In the genomic region with DNA sequence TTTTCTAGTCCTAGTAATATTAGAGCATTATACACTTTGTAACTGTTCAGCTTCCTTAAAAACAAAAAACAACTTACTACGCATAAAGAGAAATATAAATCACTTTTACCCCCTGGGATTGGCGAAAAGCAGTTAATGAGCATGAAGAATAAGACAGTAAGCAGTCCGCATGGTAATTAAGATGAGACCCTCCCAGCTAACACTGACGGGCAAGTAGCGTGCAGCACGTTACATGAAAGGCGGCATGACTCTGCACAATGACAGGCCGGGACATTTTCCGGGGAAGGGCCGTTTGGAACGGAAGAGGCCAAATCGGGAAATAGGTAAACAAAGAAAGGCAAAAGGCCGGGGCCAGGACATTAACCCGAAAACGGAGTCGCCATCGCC, we compare ENCODE assay signal across 7 mouse cellular contexts. TPM values are rescaled to one million over a fixed set of nuclear protein-coding genes. Genes with fewer than 3 reads are reported as not detected.
DNase-seq lines count a peak whose midpoint lies in the region; ATAC-seq and TF ChIP-seq lines count a peak whose summit lies in the region.

No protein-coding gene starts in this region.

- H3K4me3 ChIP-seq in C2C12 (ENCODE audit: insufficient read depth, poor library complexity, severe bottlenecking) = peak overlapping the region; percentile 42
- H3K4me3 ChIP-seq in embryonic facial prominence, embryonic 11.5 days (ENCODE audit: low read depth, low read length) = peak overlapping the region; percentile 49
- peak overlapping the region; percentile 71 for H3K4me3 ChIP-seq in hindbrain, postnatal 0 days (ENCODE audit: low read length)
- H3K4me3 ChIP-seq in olfactory bulb, adult 2 months (ENCODE audit: insufficient read depth, low read depth, low read length) = peak overlapping the region; percentile 62

- DNase-seq in 3T3-L1 (ENCODE audit: low read depth, low spot score) = peak; percentile 86
- DNase-seq in embryonic facial prominence, embryonic 11.5 days (ENCODE audit: low spot score) = peak; percentile 91
- DNase-seq in hindbrain, postnatal 0 days (ENCODE audit: low spot score) = peak; percentile 93
- DNase-seq in lung, adult 18-20 months = peak; percentile 92 to 95
- no peak for DNase-seq in natural killer cell, adult 2 months (ENCODE audit: low spot score in 2 of 2)

- peak overlapping the region; percentile 94 for H3K27ac ChIP-seq in embryonic facial prominence, embryonic 11.5 days (replicated peaks; ENCODE audit: low read depth, low read length)
- H3K27ac ChIP-seq in hindbrain, postnatal 0 days = peak overlapping the region; percentile 100
- H3K27ac ChIP-seq in olfactory bulb, adult 2 months (ENCODE audit: insufficient read depth, low read depth, low read length) = peak overlapping the region; percentile 98

- no peak for TF ChIP-seq CTCF in C2C12 (IDR thresholded peaks at IDR 0.05; ENCODE audit: control insufficient read depth, insufficient read depth, insufficient read length)
- no peak for TF ChIP-seq CTCF in hindbrain, postnatal 0 days (IDR thresholded peaks at IDR 0.05; ENCODE audit: low read depth)
- no peak for TF ChIP-seq CTCF in olfactory bulb, adult 2 months (IDR thresholded peaks at IDR 0.05; ENCODE audit: insufficient read depth, low read depth, low read length)

- peak; percentile 75 for ATAC-seq in embryonic facial prominence, embryonic 11.5 days (replicated peaks; ENCODE audit: insufficient number of reproducible peaks, low FRiP score, low TSS enrichment, low read depth)
- ATAC-seq in hindbrain, postnatal 0 days = peak; percentile 86

- peak overlapping the region; percentile 44 for H3K4me2 ChIP-seq in embryonic facial prominence, embryonic 11.5 days (ENCODE audit: low read depth, low read length)
- peak overlapping the region; percentile 69 for H3K4me2 ChIP-seq in hindbrain, postnatal 0 days (ENCODE audit: low read depth, low read length)

- peak overlapping the region; percentile 89 for H3ac ChIP-seq in C2C12 (ENCODE audit: control insufficient read depth, insufficient read length, low read depth)

- H3K27me3 ChIP-seq in C2C12 (ENCODE audit: control insufficient read depth, insufficient read depth, insufficient read length) = no peaks in the 10 kb centered on the region
- no peaks in the 10 kb centered on the region for H3K27me3 ChIP-seq in embryonic facial prominence, embryonic 11.5 days (ENCODE audit: control insufficient read depth, insufficient read depth, low read length)
- H3K27me3 ChIP-seq in hindbrain, postnatal 0 days (ENCODE audit: insufficient read depth, low read length) = no peaks in the 10 kb centered on the region

- peaks cover 7% of the 10 kb centered on the region for H3K79me3 ChIP-seq in C2C12 (ENCODE audit: low read depth)

- peak overlapping the region; percentile 91 for H3K9ac ChIP-seq in embryonic facial prominence, embryonic 11.5 days (replicated peaks; ENCODE audit: low read length)
- H3K9ac ChIP-seq in hindbrain, postnatal 0 days (replicated peaks; ENCODE audit: low read length) = peak overlapping the region; percentile 90

- under 1% methylated on average over 17 of the region's 17 CpGs for WGBS in embryonic facial prominence, embryonic 11.5 days
- WGBS in hindbrain, postnatal 0 days = under 1% methylated on average over 17 of the region's 17 CpGs
- WGBS in olfactory bulb, adult 2 months = under 1% methylated on average over 17 of the region's 17 CpGs

- no peaks in the 10 kb centered on the region for H3K4me1 ChIP-seq in embryonic facial prominence, embryonic 11.5 days (ENCODE audit: control insufficient read depth, insufficient read depth, low read length)
- H3K4me1 ChIP-seq in hindbrain, postnatal 0 days (ENCODE audit: insufficient read depth, low read length) = peaks cover 4% of the 10 kb centered on the region; the same call in 1 of the 2 replicates
- H3K4me1 ChIP-seq in olfactory bulb, adult 2 months (ENCODE audit: control insufficient read depth, insufficient read depth, low read length) = no peaks in the 10 kb centered on the region

- TF ChIP-seq POLR2A in olfactory bulb, adult 2 months (IDR thresholded peaks at IDR 0.05; ENCODE audit: insufficient read depth, low read depth, low read length) = peak; percentile 31; the same call in 1 of the 2 replicates

- no peaks in the 10 kb centered on the region for H3K9me3 ChIP-seq in embryonic facial prominence, embryonic 11.5 days (replicated peaks; ENCODE audit: control insufficient read depth, low read length)
- H3K9me3 ChIP-seq in hindbrain, postnatal 0 days (ENCODE audit: low read length) = no peaks in the 10 kb centered on the region

- peaks cover 36% of the 10 kb centered on the region for H3K79me2 ChIP-seq in C2C12 (ENCODE audit: control insufficient read depth, insufficient read depth)

- peaks cover 34% of the 10 kb centered on the region for H3K36me3 ChIP-seq in C2C12 (ENCODE audit: control insufficient read depth, insufficient read depth)
- H3K36me3 ChIP-seq in embryonic facial prominence, embryonic 11.5 days (replicated peaks; ENCODE audit: control insufficient read depth, insufficient read depth, low read depth, low read length) = peaks cover 1% of the 10 kb centered on the region; the same call in 1 of the 2 replicates
- H3K36me3 ChIP-seq in hindbrain, postnatal 0 days (ENCODE audit: insufficient read depth, low read length) = peaks cover 14% of the 10 kb centered on the region; the same call in 1 of the 2 replicates

TF ChIP-seq in C2C12, 6 proteins besides CTCF, POLR2A, EP300 and RAD21:
- TF ChIP-seq MAX (IDR thresholded peaks at IDR 0.05) (peak; percentile 87), CEBPB (IDR thresholded peaks at IDR 0.05; ENCODE audit: low read depth) (no peak)

RNA-seq across cellular contexts. Expression of gene Cox20, which starts 0.9 kb away (rescaled TPM):
- polyA plus RNA-seq in C2C12 (2012; fragmentation: generic; extraction: Trizol) = 40.8 TPM
- polyA plus RNA-seq in embryonic facial prominence, embryonic 11.5 days (2014; fragmentation: Nextera tagmentation; extraction: Ambion mirVana) = 106 and 120 TPM in 2 replicates
- total RNA-seq in hindbrain, postnatal 0 days (2014; rRNA removed) = 24.4 and 30.1 TPM in 2 replicates
- polyA plus RNA-seq in hindbrain, postnatal 0 days (2015; fragmentation: Nextera tagmentation; extraction: Ambion mirVana) = 102 and 117 TPM in 2 replicates
- polyA plus RNA-seq in olfactory bulb, adult 2 months (2012; ENCODE audit: insufficient read depth, insufficient read length, low replicate concordance, missing spikeins) = not detected in 2 replicates

RNA-seq across cellular contexts. Expression of gene Hnrnpu, which starts 19.6 kb away (rescaled TPM):
- 169 TPM for polyA plus RNA-seq in C2C12 (2012; fragmentation: generic; extraction: Trizol)
- 823 and 953 TPM in 2 replicates for polyA plus RNA-seq in embryonic facial prominence, embryonic 11.5 days (2014; fragmentation: Nextera tagmentation; extraction: Ambion mirVana)
- 113 and 133 TPM in 2 replicates for total RNA-seq in hindbrain, postnatal 0 days (2014; rRNA removed)
- 185 and 192 TPM in 2 replicates for polyA plus RNA-seq in hindbrain, postnatal 0 days (2015; fragmentation: Nextera tagmentation; extraction: Ambion mirVana)
- polyA plus RNA-seq in olfactory bulb, adult 2 months (2012; ENCODE audit: insufficient read depth, insufficient read length, low replicate concordance, missing spikeins) = 351 and 2,130 TPM in 2 replicates

Comparison
In these comparisons a context has a peak if more than half of its experiments do, and no peak if none do; other contexts are left out.
1. DNase-seq: peak in 3T3-L1 (single experiment), embryonic facial prominence, embryonic 11.5 days (single experiment), hindbrain, postnatal 0 days (single experiment) and lung, adult 18-20 months (2 of 2); none in natural killer cell, adult 2 months (0 of 2).
2. Peak in every context shown above with its lines, with median percentiles within 50 percentile points of each other: H3K4me3 ChIP-seq and H3K27ac ChIP-seq.